Mouse (Mus musculus) urinary bladder, postnatal 36 days (tissue): Measurements from ENCODE around the gene Myo9a.

ENCODE experiments used
- DNase-seq, 2 experiments: peaks; one replicate each; pipeline ENCODE4 v3.0.0; 2022; ENCODE audit warnings: low spot score in 2 of 2, mixed read lengths in 1 of 2

The Myo9a gene

DNA sequence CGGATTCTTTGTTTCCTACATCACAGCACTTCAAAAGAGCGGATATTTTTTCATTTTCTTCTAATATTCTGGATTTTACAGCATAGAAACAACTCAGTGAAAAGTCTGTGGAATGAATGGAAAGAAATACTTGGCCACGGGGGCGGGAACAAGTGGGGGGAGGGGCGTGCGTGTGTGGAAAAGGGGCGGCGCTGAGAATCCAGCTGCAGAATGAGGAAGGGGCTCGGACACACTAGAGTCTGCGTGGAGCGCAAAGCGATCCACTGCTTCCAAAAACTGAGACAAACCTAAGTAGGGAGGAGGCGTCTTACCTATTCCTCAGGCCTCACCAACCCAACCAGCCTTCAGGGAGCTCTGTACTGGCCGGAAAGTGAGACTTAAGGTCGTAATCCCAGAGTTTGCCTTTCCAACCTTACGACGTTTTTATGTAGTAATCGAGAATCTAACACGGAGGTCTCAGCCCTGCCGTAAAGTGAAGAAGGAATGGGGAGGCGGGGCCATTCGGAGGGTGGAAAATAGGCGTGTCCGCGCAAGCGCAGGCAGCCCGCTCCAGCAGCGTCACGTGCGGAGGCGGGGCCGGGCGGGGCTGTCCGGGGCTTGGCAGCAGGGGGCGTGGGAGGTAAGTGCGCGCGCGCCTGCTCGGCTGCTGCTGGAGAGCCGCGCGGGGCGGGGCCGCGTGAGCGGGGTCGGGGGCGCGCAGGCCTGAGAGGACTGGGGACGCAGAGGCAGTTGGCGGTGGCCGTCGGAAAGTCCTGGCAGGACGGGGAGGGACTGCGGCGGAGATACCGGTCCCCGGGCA, at the start of gene Myo9a, which contains the start of gene Senp8:
Gene Myo9a, plus strand, starts transcription at position 630 of the 799 bp plus-strand sequence.
Gene Senp8, minus strand, starts transcription at position 444 of the 799 bp plus-strand sequence.
- peak; percentile 100 for DNase-seq

GRCm38 (mm10) chr9:59701094-59701493, 49.6 kb upstream of the Myo9a start:
- no peak for DNase-seq

DNA sequence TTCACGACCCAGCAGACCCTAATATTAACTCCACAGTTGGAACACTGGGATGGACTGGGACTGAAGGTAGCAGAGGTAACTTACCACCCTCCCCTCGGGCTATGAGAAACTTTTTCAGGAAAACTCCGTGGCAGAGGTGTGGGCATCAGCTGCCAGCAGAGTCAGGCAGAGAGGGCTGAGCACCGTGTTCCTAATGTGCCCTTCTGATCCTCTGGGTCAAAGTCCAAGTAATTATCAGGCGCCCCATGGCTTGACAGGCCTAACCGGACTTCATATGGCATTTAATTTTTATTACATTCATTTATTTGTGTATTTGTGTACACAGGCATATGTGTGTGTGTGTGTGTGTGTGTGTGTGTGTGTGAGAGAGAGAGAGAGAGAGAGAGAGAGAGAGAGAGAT, 47.6 kb upstream of the Myo9a start:
- DNase-seq = no peak

DNA sequence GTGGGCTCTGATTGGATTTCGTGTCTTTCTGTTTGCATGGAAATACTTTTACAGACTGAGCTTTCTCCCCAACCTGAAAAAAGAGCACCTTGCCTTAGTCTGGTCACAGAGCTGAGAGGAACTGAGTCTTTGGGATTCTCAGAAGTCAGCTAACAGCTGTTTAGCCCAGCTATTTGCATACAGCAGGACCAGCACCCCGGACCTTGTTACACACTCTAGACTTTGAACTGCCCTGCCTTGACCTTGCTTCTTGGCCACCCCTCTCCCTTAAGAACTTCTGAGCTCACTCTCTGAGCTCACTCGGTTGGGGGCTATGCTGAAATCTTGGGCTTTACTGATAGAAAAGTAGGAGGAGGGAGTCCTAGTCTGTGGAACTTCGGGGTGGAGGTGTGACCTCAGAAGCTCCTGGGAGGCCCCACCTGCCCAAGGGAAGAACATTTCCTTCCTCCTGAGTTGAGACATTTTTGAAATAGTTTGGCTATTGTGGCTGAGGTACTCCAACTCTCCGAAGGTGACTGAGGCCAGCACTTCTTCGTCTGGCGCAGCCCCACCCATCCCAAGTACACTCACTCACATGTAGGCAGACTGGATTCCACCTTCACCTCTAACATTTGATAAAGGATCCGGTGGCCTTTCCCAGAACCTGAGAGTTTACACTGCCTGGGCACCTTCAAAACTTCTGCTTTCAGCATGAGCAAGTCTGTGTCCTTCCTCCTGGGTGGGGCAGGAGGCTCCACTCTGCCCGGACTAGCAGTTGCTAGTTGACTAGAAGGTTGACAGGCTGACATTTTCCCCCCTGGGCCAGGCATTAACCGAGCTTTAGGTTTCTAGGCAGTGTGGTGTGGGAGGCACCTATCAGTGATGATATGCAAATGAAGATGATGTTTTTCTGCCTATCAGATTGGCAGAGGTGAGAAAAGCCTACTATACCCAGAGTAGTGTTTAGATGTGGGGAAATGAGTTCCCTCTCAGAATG, 43.6 kb upstream of the Myo9a start:
- DNase-seq = no peak

GRCm38 (mm10) chr9:59709225-59709624, 41.5 kb upstream of the Myo9a start:
- DNase-seq = peak in 1 of 2 experiments; percentile 50

- DNase-seq = no peak
Measured at GRCm38 (mm10) chr9:59716275-59716898, 34.3 kb upstream of the Myo9a start.

GRCm38 (mm10) chr9:59718237-59718636, 32.5 kb upstream of the Myo9a start:
- no peak for DNase-seq

DNA sequence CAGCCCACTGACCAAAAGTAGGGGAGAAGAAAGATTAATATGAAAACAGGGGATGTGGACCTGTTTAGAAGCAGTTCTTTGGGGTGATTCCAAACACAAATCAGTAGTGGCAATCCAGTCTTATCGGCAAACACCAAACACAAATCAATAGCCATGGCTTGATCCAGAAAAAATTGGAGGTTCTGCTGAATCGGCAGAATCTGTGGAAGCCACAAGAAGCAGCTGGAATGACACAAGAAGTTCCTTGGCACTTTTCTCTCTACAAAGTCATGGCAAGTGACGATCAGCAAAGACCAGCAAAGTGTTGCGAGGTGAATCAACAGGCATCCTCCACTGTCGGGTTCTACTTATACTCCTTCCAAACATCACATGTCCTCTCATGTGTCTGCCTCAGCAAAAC, 29.6 kb upstream of the Myo9a start:
- no peak for DNase-seq

GRCm38 (mm10) chr9:59723096-59723657, 27.5 kb upstream of the Myo9a start:
- DNase-seq = peak; percentile 55 to 58

DNA sequence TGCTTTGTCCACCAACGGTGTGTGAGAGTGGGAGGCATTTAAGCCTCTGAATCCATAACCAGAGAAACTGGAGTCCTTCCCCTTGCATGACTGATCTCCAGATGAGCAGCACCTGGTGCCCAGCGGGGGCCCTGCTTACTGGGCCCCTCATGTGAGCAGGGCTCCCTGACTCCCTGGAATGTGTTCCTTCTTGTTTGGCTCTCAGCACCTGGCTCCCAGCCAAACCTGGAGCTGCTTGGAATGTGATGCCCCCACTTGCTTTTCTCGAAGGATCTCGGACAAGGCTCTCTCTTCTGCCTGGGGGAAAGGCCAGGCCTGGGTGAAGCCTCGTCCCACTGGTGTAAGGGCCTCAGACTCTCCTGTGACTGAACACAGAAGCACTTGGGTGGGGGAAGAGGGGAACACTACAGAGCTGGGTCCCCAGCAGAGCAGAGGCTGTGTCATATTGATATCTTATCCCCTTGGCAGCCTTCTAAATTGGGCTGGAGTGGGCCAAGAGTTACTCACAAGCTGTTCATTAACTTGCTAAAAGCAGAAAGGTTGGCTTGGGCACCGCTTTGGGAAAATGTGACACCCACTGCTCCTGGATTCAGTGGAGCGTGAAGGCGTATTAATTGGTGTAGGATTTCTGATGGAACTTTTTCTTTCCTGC, 26.8 kb upstream of the Myo9a start:
- DNase-seq = no peak

GRCm38 (mm10) chr9:59725515-59725914, 25.2 kb upstream of the Myo9a start:
- DNase-seq = no peak

GRCm38 (mm10) chr9:59727569-59728286, 23.0 kb upstream of the Myo9a start:
- DNase-seq = no peak

GRCm38 (mm10) chr9:59731136-59731535, 19.6 kb upstream of the Myo9a start:
- no peak for DNase-seq

GRCm38 (mm10) chr9:59733075-59733474, 17.6 kb upstream of the Myo9a start:
- DNase-seq = peak; percentile 56 to 66

DNA sequence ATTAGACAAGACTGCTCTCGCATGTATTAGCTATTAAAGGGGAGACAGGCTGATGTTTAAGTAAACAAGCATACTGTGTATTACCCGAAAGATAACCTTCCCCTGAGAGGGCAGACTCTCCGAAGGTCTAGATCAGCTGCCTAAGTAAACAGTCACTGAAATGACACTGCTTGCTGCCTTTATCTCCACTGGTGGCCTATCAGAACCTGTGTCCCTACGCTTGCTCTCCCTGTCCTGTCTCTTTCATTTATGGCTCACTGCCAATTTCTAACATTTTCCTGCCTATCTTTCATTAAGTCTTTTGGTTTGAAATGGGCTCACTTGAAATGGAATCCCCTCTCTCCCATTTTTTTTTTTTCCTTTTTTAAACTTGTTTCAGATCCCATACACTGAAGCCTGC, 15.3 kb upstream of the Myo9a start:
- DNase-seq = no peak

DNA sequence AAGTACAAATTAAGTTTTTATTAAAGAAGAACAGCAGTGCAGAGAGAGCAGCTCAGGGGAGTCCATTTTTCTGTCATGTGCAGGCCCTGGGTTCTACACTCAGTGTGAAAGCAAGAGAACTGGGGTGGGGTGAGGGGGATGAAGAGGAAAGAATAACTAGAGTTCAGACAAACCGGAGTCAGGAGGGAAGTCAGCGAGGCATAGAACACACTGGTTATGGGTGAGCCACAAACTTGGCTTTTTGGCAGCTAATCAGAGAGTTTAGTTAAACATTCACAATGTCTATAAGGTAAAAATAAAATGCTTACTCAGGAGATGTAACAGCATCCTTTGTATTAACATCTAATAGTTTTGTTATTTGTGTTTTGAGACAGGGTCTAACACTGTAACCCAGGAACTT, 10.1 kb upstream of the Myo9a start:
- DNase-seq = no peak

- DNase-seq = no peak
Measured at GRCm38 (mm10) chr9:59743903-59744302, 6.8 kb upstream of the Myo9a start.

DNA sequence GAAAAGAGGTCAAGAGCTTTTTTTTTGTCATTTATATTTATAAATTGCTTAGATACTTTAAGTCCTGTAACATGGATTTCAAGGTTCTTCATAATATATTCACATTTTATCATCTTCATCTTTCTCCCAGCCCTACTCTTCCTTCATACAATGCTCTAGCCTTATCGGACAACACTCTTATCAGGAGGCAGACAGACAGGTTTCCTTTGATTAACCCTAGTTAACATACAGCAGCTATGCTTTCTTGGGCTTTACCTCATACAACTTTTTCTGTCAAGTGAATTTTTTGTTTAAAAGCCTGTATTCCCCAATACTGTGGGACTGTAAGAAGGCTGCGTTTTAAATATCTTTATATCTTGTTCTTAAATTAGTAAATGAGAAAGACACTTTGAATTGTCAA, 2.3 kb upstream of the Myo9a start:
- no peak for DNase-seq

DNA sequence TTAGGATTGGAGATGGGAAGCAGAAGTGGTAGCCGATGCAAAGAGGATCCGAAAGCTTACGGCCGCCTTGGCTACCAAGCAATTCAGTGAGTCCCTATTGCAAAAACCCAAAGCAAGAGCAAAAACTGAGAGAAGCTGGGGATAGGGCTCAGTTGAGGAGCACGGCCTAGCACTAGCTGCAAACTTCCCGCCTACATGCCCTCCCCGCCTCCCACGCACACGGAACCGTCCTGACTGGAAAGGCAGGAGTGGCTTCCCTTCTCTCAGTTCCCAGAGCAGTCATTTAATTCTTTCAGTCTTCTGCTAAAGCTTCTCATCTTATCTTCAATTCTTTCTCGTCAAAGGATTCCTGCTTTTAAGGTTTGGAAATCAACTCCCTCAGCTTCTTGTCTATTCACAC, 1.7 kb upstream of the Myo9a start:
- DNase-seq = peak; percentile 26 to 44

DNA sequence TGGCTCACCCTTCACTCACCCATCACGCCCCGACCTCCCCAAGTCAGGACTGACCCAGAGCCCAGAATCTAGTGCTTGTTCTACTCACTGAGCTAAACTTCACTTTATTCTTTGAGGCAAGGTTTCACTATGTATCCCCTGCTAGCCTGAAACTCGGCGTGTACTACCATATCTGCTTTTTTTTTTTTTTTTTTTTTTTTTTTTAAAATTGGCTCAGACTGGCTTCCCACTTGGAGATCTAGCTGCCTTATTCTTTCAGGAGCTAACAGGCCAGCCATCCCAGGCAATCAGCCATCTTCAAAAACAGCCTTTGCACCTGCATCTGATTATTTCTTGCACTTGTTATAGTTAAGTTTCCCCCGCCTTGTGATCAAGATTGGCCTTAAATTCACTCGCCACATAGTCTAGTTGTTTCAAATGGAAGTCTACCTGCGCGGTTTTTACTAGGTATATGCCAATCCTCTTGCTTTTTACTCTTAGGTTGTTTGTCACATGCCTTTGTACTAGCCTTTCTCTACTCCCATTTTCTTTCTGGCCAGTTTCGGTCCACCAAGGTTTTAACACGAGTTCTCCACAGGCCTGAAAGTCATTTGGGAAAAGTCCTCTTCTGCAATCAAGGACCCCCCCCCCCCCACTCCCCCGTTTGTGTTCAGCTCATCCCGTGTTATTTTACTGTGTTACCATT, 973 bp upstream of the Myo9a start:
- no peak for DNase-seq
